Mouse (Mus musculus) kidney, embryonic 15.5 days (tissue): ENCODE results near the gene Tnni2. TPM values are rescaled to one million over a fixed set of nuclear protein-coding genes. Genes with fewer than 3 reads are reported as not detected.
A peak's percentile ranks its signal among the peaks of the same experiment; 100 is the strongest.

ENCODE experiments used
- ATAC-seq: fragments of 200-750 bp; cut with Nextera tagmentation; replicated peaks from 2 replicates; pipeline ENCODE4 v1.8.0; 2017; ENCODE audit warnings: moderate TSS enrichment; ENCODE audit not compliant: low FRiP score
- H3K27ac ChIP-seq: fragments of 300-500 bp; sonication (generic); 2 replicates; pipeline ENCODE4 v1.5.1; 2015; ENCODE audit warnings: mild to moderate bottlenecking, inconsistent platforms
- H3K27me3 ChIP-seq: fragments of 300-500 bp; sonication (generic); 2 replicates; pipeline ENCODE4 v1.6.1; 2015; ENCODE audit warnings: inconsistent platforms
- H3K36me3 ChIP-seq: fragments of 300-500 bp; sonication (generic); 2 replicates; pipeline ENCODE4 v1.6.1; 2015; ENCODE audit warnings: inconsistent platforms
- H3K4me1 ChIP-seq: fragments of 300-500 bp; sonication (generic); 2 replicates; pipeline ENCODE4 v1.6.1; 2015; ENCODE audit warnings: inconsistent platforms
- H3K4me2 ChIP-seq: fragments of 300-500 bp; sonication (generic); 2 replicates; pipeline ENCODE4 v1.6.1; 2015; ENCODE audit warnings: moderate library complexity, mild to moderate bottlenecking, inconsistent platforms
- H3K4me3 ChIP-seq: fragments of 300-500 bp; sonication (generic); replicated peaks from 2 replicates; pipeline ENCODE4 v1.5.1; 2015; ENCODE audit warnings: mild to moderate bottlenecking, inconsistent platforms
- H3K9ac ChIP-seq: fragments of 300-500 bp; sonication (generic); 2 replicates; pipeline ENCODE4 v1.6.1; 2015; ENCODE audit warnings: mild to moderate bottlenecking, inconsistent platforms
- H3K9me3 ChIP-seq: fragments of 300-500 bp; sonication (generic); replicated peaks from 2 replicates; pipeline ENCODE4 v1.6.1; 2016; ENCODE audit warnings: inconsistent platforms
- WGBS: fragments of 180-500 bp; shearing (Covaris S2); methylation state at CpG from one replicate; pipeline ENCODE4 v1.1.7; 2015; ENCODE audit warnings: mixed read lengths; 5-methylcytosine and 5-hydroxymethylcytosine counted together
- polyA plus RNA-seq: library from polyadenylated mRNA; unstranded; fragments of >200 nt; fragmentation: Nextera tagmentation; extraction: Ambion mirVana; gene quantifications from 2 replicates; pipeline ENCODE4 v1.2.1, GENCODE M21; 2015

The Tnni2 gene
- polyA plus RNA-seq, 1 experiment from 2014 or later, result 19.0 TPM

DNA sequence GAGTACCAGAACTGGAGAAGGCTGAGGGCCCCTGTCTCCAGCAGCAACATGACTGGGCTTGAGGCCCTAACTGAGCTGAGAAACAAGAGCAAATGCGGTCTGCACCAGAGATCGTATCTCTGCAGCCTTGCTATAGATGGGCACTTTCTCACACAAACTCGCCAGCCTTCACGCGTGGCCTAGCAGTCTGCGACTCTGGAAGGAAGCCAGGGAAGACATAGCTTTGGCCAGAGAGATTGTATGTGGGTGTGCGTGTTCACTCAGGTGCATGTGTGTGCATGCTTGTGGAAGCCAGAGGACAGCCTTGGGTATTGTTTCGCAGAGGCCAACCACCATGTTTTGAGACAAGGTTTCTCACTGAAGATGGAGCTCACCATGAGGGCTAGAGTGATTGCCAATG lies 32.9 kb upstream of the Tnni2 start:
- Histone ChIP-seq H3K27me3 (no peaks in the 10 kb centered on the region), H3K27ac (no peak overlapping the region), H3K4me1 (peaks cover 4% of the 10 kb centered on the region; the same call in 1 of the 2 replicates), H3K9ac (no peak overlapping the region), H3K4me2 (no peak overlapping the region), H3K9me3 (no peaks in the 10 kb centered on the region), H3K4me3 (no peak overlapping the region), H3K36me3 (no peaks in the 10 kb centered on the region)
- no peak for ATAC-seq
- 87% methylated on average over 8 of the region's 8 CpGs for WGBS

DNA sequence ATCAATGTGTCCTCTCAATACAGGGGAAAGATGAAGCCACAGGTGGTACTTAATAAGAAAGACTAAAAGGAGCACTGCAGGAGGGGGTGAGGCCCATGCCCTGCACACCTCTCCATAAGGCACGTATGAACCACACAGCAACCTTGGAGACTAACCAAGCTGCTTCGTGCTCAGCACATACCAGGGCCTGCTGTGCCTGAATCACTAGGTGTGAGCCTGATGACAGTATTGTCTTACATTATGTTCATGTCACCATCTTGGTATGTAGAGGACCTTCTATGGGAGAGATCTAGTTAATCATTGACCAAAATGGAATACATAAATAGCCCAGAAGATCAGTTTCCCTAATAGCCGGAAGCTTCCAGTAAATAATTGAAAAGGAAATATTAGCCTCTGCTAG lies 32.0 kb upstream of the Tnni2 start:
- Histone ChIP-seq H3K4me1 (no peaks in the 10 kb centered on the region), H3K4me2 (no peak overlapping the region), H3K27ac (no peak overlapping the region), H3K27me3 (no peaks in the 10 kb centered on the region), H3K4me3 (no peak overlapping the region), H3K9ac (no peak overlapping the region), H3K9me3 (no peaks in the 10 kb centered on the region), H3K36me3 (no peaks in the 10 kb centered on the region)
- WGBS, result 77% methylated on average over 3 of the region's 3 CpGs
- ATAC-seq, result no peak

DNA sequence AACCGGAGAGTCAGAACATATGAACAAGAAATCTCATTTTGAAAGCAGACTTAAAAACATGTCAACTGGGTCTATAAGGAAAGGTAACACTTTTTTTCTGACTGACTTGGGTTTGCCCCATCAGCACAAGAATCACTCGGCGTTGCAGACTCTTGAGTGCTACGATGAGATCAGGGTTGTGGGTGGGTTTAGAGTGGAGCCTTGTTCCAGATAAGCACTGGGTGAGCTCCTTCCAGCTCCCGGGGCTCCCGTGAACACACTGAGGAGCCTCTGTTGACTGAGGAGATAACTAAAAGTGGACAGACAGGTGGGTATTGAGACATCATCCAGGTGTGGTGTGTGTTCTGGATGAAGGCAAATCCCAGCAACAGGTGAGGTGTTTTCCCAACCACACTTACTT lies 28.3 kb upstream of the Tnni2 start:
- no peaks in the 10 kb centered on the region for H3K9me3 ChIP-seq
- no peaks in the 10 kb centered on the region for H3K4me1 ChIP-seq
- no peaks in the 10 kb centered on the region for H3K27me3 ChIP-seq
- no peak overlapping the region for H3K27ac ChIP-seq
- H3K9ac ChIP-seq, result no peak overlapping the region
- no peak overlapping the region for H3K4me3 ChIP-seq
- no peak for ATAC-seq
- no peak overlapping the region for H3K4me2 ChIP-seq
- WGBS, result 93% methylated on average over 6 of the region's 6 CpGs
- no peaks in the 10 kb centered on the region for H3K36me3 ChIP-seq

DNA sequence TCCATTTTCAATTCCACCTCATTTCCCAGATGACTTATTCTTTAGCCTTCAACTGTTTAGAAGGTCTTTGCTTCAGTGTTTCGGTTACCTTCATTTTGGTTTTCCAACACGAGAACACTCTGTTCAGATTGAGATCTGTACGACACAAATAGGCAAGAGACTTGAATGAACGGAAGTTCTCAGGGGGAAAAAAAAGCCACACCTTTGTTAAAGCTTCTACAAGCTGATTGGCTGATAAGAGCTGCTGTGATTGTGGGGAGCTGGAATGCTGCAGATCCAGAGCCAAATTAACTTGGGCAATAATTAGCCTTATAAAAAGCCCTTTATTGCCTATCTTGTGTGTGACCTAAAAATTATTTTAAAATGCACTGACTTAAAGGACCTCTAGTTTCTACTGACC lies 26.3 kb upstream of the Tnni2 start:
- no peak for ATAC-seq
- peak overlapping the region; percentile 29 for H3K27ac ChIP-seq
- 53% methylated on average over 4 of the region's 4 CpGs for WGBS

DNA sequence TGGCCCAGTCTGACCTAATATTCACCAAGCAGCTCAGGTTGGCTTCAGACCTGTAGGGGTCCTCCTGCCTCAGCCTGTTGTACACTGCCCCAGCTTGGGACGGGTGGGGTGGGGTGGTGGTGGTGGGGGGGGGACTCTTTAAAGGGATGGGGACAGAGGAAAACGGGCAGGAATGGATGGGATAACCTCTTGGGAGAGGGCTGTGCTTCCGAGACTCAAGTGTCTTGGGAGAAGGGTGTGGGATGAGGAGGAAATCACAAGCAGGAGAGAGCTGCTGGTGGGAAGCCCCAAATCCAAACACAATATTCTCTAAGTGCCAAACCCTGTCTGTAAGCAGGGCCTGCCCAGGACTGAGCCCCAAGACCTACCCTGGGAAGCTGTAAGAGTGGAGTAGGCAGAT lies 25.4 kb upstream of the Tnni2 start:
- Histone ChIP-seq H3K27ac (no peak overlapping the region), H3K4me1 (no peaks in the 10 kb centered on the region), H3K36me3 (no peaks in the 10 kb centered on the region), H3K4me2 (no peak overlapping the region), H3K9ac (no peak overlapping the region), H3K27me3 (no peaks in the 10 kb centered on the region), H3K4me3 (no peak overlapping the region), H3K9me3 (no peaks in the 10 kb centered on the region)
- 73% methylated on average over 3 of the region's 3 CpGs for WGBS
- no peak for ATAC-seq

More for the DNA sequence above, 26.3 kb upstream of the Tnni2 start:
- Histone ChIP-seq H3K4me1 (no peaks in the 10 kb centered on the region), H3K4me3 (no peak overlapping the region), H3K36me3 (no peaks in the 10 kb centered on the region), H3K9ac (no peak overlapping the region), H3K9me3 (no peaks in the 10 kb centered on the region), H3K4me2 (no peak overlapping the region), H3K27me3 (no peaks in the 10 kb centered on the region)

GRCm38 (mm10) chr7:142418027-142418426 lies 23.6 kb upstream of the Tnni2 start:
- Histone ChIP-seq H3K27me3 (no peaks in the 10 kb centered on the region), H3K9ac (no peak overlapping the region), H3K4me2 (no peak overlapping the region), H3K36me3 (no peaks in the 10 kb centered on the region), H3K9me3 (no peaks in the 10 kb centered on the region), H3K4me1 (no peaks in the 10 kb centered on the region), H3K27ac (no peak overlapping the region), H3K4me3 (no peak overlapping the region)
- no peak for ATAC-seq
- WGBS, result 89% methylated on average over 2 of the region's 2 CpGs

DNA sequence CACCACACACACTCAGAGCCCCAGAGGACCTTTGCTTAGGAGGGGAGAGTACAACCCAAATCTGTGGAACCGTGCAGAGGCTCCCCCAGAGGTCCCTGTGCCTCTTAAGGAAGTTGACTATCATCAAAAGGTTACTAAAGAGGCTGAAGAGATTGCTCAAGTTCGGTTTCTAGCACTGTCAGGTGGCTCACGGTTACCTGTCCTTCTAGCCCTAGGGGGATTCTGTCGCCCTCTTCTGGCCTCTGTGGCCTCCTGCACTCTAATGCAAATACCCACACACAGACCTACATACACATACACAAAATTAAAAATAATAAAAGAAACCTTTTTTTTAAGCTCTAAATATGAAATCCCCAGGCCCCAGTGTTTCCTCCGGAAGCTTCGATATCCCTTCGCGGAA lies 22.9 kb upstream of the Tnni2 start:
- no peaks in the 10 kb centered on the region for H3K4me1 ChIP-seq
- H3K4me2 ChIP-seq, result no peak overlapping the region
- ATAC-seq, result no peak
- no peaks in the 10 kb centered on the region for H3K9me3 ChIP-seq
- H3K36me3 ChIP-seq, result no peaks in the 10 kb centered on the region
- H3K27ac ChIP-seq, result no peak overlapping the region
- no peaks in the 10 kb centered on the region for H3K27me3 ChIP-seq
- no peak overlapping the region for H3K9ac ChIP-seq
- 91% methylated on average over 8 of the region's 8 CpGs for WGBS
- no peak overlapping the region for H3K4me3 ChIP-seq

DNA sequence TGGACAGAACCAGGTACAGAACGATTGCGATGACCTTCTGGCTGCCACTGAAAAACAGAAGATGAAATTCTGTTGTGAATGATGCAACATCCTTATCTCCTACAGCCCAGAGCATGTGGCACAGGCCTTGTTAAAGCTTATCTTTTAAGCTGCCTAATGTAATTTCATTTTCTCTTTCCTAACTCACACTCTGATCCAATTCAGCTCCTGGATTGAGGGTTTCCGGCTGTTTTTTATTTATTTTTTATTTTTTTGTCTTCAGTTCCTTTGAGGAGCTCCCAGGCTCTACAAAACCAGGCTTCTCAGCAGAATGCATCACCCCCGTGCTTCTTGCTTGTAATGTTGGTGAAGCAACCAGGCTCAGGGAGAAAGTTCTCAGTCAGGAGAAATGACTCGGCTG lies 21.7 kb upstream of the Tnni2 start:
- no peak overlapping the region for H3K27ac ChIP-seq
- H3K9ac ChIP-seq, result no peak overlapping the region
- WGBS, result 77% methylated on average over 5 of the region's 5 CpGs
- H3K4me2 ChIP-seq, result no peak overlapping the region
- no peaks in the 10 kb centered on the region for H3K4me1 ChIP-seq
- H3K9me3 ChIP-seq, result no peaks in the 10 kb centered on the region
- H3K27me3 ChIP-seq, result no peaks in the 10 kb centered on the region
- H3K36me3 ChIP-seq, result no peaks in the 10 kb centered on the region
- no peak for ATAC-seq
- no peak overlapping the region for H3K4me3 ChIP-seq

- no peak overlapping the region for H3K4me2 ChIP-seq
- no peaks in the 10 kb centered on the region for H3K9me3 ChIP-seq
- no peak overlapping the region for H3K9ac ChIP-seq
- no peak for ATAC-seq
- 78% methylated on average over 2 of the region's 2 CpGs for WGBS
- no peaks in the 10 kb centered on the region for H3K36me3 ChIP-seq
- no peak overlapping the region for H3K27ac ChIP-seq
- no peaks in the 10 kb centered on the region for H3K27me3 ChIP-seq
- no peak overlapping the region for H3K4me3 ChIP-seq
- peaks cover 15% of the 10 kb centered on the region for H3K4me1 ChIP-seq
Measured at GRCm38 (mm10) chr7:142421826-142422225, 19.8 kb upstream of the Tnni2 start.

DNA sequence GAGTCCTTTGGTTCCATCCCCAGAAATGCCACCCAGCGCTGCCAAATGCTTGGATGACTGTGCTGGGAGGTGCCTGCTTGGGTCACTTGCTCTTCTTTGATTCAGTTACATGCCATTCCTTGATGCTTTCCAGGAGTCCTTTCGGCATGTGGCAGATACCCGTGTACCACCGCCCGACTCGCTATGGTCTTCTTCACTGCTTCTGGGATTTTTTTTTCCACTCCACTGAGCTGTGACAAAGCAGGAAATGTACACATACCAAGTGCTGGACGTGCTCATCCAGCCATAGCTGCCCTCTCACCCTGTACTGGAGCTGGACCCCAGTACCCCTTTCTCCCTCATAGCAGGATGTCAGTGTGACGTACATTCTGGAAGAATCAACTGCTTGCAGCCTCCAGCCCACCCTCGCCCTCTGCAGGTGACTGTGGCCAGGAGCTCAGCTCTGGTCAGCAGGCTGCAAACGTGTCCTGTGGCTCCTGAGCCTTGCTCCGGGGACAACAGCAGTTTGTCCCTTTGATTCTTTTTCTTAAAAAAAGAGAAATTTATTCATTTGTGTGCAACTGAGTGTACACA lies 15.9 kb upstream of the Tnni2 start:
- Histone ChIP-seq H3K27me3 (no peaks in the 10 kb centered on the region), H3K9me3 (no peaks in the 10 kb centered on the region), H3K27ac (no peak overlapping the region), H3K4me1 (peaks cover 34% of the 10 kb centered on the region), H3K9ac (no peak overlapping the region), H3K36me3 (no peaks in the 10 kb centered on the region), H3K4me3 (no peak overlapping the region), H3K4me2 (peak overlapping the region; percentile 13; the same call in 1 of the 2 replicates)
- WGBS, result 32% methylated on average over 11 of the region's 11 CpGs
- ATAC-seq, result peak; percentile 65

- no peaks in the 10 kb centered on the region for H3K27me3 ChIP-seq
- no peaks in the 10 kb centered on the region for H3K9me3 ChIP-seq
- H3K4me1 ChIP-seq, result peaks cover 38% of the 10 kb centered on the region
- no peak overlapping the region for H3K4me2 ChIP-seq
- H3K9ac ChIP-seq, result no peak overlapping the region
- no peaks in the 10 kb centered on the region for H3K36me3 ChIP-seq
- WGBS, result 10% methylated on average over 7 of the region's 7 CpGs
- H3K27ac ChIP-seq, result no peak overlapping the region
- H3K4me3 ChIP-seq, result no peak overlapping the region
- ATAC-seq, result no peak
Measured at GRCm38 (mm10) chr7:142428213-142428612, 13.4 kb upstream of the Tnni2 start.

- peaks cover 50% of the 10 kb centered on the region for H3K4me1 ChIP-seq
- 0 out of 2 replicates have a peak, but pooled peaks have one; percentile 30 for ATAC-seq
- no peak overlapping the region for H3K4me2 ChIP-seq
Measured at GRCm38 (mm10) chr7:142430160-142430678, 11.4 kb upstream of the Tnni2 start.

DNA sequence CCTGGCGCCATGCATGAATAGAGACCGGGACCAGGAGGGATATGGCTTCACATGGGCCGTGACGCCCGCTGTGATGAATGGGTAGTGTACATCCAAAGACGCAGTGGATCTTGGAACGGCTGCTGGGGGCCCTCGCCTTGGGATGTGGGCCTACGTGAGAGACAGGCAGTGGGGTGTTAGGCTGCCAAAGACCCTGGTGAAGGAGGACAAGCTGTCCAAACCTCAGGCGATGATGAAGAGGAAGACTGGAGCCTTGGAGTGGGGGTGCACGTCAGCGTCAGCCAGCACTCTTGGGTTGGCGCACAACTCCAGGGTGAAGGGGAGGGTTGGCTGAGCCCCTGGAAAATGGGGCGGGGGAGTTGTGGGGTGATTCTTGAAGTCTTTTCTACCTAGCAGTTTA lies 10.5 kb upstream of the Tnni2 start:
- no peak overlapping the region for H3K27ac ChIP-seq
- no peaks in the 10 kb centered on the region for H3K36me3 ChIP-seq
- H3K4me1 ChIP-seq, result peaks cover 45% of the 10 kb centered on the region
- H3K4me2 ChIP-seq, result no peak overlapping the region
- ATAC-seq, result no peak
- no peaks in the 10 kb centered on the region for H3K9me3 ChIP-seq
- no peak overlapping the region for H3K4me3 ChIP-seq
- H3K27me3 ChIP-seq, result no peaks in the 10 kb centered on the region
- 83% methylated on average over 14 of the region's 14 CpGs for WGBS
- H3K9ac ChIP-seq, result no peak overlapping the region

More at GRCm38 (mm10) chr7:142430160-142430678, 11.4 kb upstream of the Tnni2 start:
- H3K9me3 ChIP-seq, result no peaks in the 10 kb centered on the region
- no peaks in the 10 kb centered on the region for H3K36me3 ChIP-seq
- H3K4me3 ChIP-seq, result no peak overlapping the region
- H3K27me3 ChIP-seq, result no peaks in the 10 kb centered on the region
- 44% methylated on average over 12 of the region's 12 CpGs for WGBS
- H3K9ac ChIP-seq, result no peak overlapping the region
- peak overlapping the region; percentile 49 for H3K27ac ChIP-seq
